Mouse (Mus musculus) liver, postnatal 0 days (tissue): ENCODE results near the gene Kansl2. TPM values are rescaled to one million over a fixed set of nuclear protein-coding genes. Genes with fewer than 3 reads are reported as not detected.

Experiments used
- ATAC-seq: fragments of 200-750 bp; cut with Nextera tagmentation; 2 replicates; pipeline ENCODE4 v1.8.0; 2017; ENCODE audit warnings: mild to moderate bottlenecking, moderate library complexity
- DNase-seq: peaks from one replicate; pipeline ENCODE4 v3.0.0-alpha.2; 2016
- H3K27ac ChIP-seq: fragments of 300-500 bp; sonication (generic); 2 replicates; pipeline ENCODE4 v1.5.1; 2014; ENCODE audit warnings: antibody characterized with exemption, moderate library complexity, mild to moderate bottlenecking, low read depth
- H3K27me3 ChIP-seq: fragments of 300-500 bp; sonication (generic); 2 replicates; pipeline ENCODE4 v1.6.1; 2014; ENCODE audit warnings: low read length, control low read depth, mixed read lengths; ENCODE audit not compliant: insufficient read depth
- H3K36me3 ChIP-seq: fragments of 300-500 bp; sonication (generic); replicated peaks from 2 replicates; pipeline ENCODE4 v1.6.1; 2014; ENCODE audit warnings: mild to moderate bottlenecking, control low read depth, low read length, moderate library complexity, mixed read lengths; ENCODE audit not compliant: insufficient read depth
- H3K4me1 ChIP-seq: fragments of 300-500 bp; sonication (generic); 2 replicates; pipeline ENCODE4 v1.6.1; 2014; ENCODE audit warnings: antibody characterized with exemption, mild to moderate bottlenecking, control low read depth; ENCODE audit not compliant: insufficient read depth
- H3K4me2 ChIP-seq: fragments of 300-500 bp; sonication (generic); 2 replicates; pipeline ENCODE4 v1.6.1; 2014; ENCODE audit warnings: low read depth, mild to moderate bottlenecking, low read length, moderate library complexity, mixed read lengths
- H3K4me3 ChIP-seq: fragments of 300-500 bp; sonication (generic); 2 replicates; pipeline ENCODE4 v1.5.1; 2014; ENCODE audit warnings: low read depth, low read length
- H3K9ac ChIP-seq: fragments of 300-500 bp; sonication (generic); replicated peaks from 2 replicates; pipeline ENCODE4 v1.6.1; 2014; ENCODE audit warnings: mild to moderate bottlenecking, moderate library complexity
- H3K9me3 ChIP-seq: fragments of 300-500 bp; sonication (generic); 2 replicates; pipeline ENCODE4 v1.6.1; 2016; ENCODE audit warnings: mild to moderate bottlenecking, control low read depth, low read length, mixed read lengths
- CTCF ChIP-seq: sonication (generic); IDR thresholded peaks from 2 replicates; pipeline ENCODE4 v1.5.1; 2016; ENCODE audit warnings: antibody characterized with exemption, low read depth
- EP300 ChIP-seq: IDR thresholded peaks from 2 replicates; pipeline ENCODE4 v1.6.1; 2016; ENCODE audit warnings: antibody characterized with exemption, low read depth, mild to moderate bottlenecking
- WGBS: fragments of 180-500 bp; shearing (Covaris S2); extraction: QIAGEN DNeasy Blood & Tissue Kit; methylation state at CpG from one replicate; pipeline ENCODE4 v1.1.7; 2014; ENCODE audit not compliant: insufficient replicate concordance; 5-methylcytosine and 5-hydroxymethylcytosine counted together
- polyA plus RNA-seq: library from polyadenylated mRNA; unstranded; fragments of >200 nt; fragmentation: Nextera tagmentation; extraction: Ambion mirVana; gene quantifications from 2 replicates; pipeline ENCODE4 v1.2.1, GENCODE M21; 2015

The Kansl2 gene
- polyA plus RNA-seq, 1 experiment from 2014 or later: 26.6 TPM

- Histone ChIP-seq H3K9ac (no peak overlapping the region), H3K9me3 (no peaks in the 10 kb centered on the region), H3K4me2 (no peak overlapping the region), H3K36me3 (peaks cover 49% of the 10 kb centered on the region), H3K4me3 (no peak overlapping the region), H3K4me1 (peaks cover 7% of the 10 kb centered on the region), H3K27ac (no peak overlapping the region), H3K27me3 (no peaks in the 10 kb centered on the region)
- peak; percentile 37 for TF ChIP-seq EP300
- no peak for TF ChIP-seq CTCF
- DNase-seq (no peak), ATAC-seq (no peak)
- WGBS: 41% methylated on average over 6 of the region's 6 CpGs
Measured at GRCm38 (mm10) chr15:98541064-98541463, 7.0 kb upstream of the Kansl2 start.

- H3K27ac ChIP-seq: no peak overlapping the region
- H3K9ac ChIP-seq: no peak overlapping the region
- H3K4me3 ChIP-seq: no peak overlapping the region
- no peak for ATAC-seq
- no peak overlapping the region for H3K4me2 ChIP-seq
- WGBS: 76% methylated on average over 4 of the region's 4 CpGs
- peaks cover 21% of the 10 kb centered on the region for H3K36me3 ChIP-seq
- DNase-seq: no peak
- H3K9me3 ChIP-seq: no peaks in the 10 kb centered on the region
- no peak for TF ChIP-seq CTCF
- TF ChIP-seq EP300: no peak
- peaks cover 12% of the 10 kb centered on the region for H3K4me1 ChIP-seq
- H3K27me3 ChIP-seq: no peaks in the 10 kb centered on the region
Measured at GRCm38 (mm10) chr15:98537923-98538322, 3.9 kb upstream of the Kansl2 start.

GRCm38 (mm10) chr15:98536828-98537510, 2.9 kb upstream of the Kansl2 start:
- TF ChIP-seq CTCF (no peak), EP300 (no peak)
- ATAC-seq (no peak), DNase-seq (no peak)
- Histone ChIP-seq H3K36me3 (peaks cover 14% of the 10 kb centered on the region), H3K9me3 (no peaks in the 10 kb centered on the region), H3K27me3 (no peaks in the 10 kb centered on the region), H3K4me3 (no peak overlapping the region), H3K4me1 (peaks cover 20% of the 10 kb centered on the region), H3K4me2 (no peak overlapping the region), H3K9ac (no peak overlapping the region), H3K27ac (no peak overlapping the region)
- 83% methylated on average over 8 of the region's 8 CpGs for WGBS

GRCm38 (mm10) chr15:98535921-98536320, 1.9 kb upstream of the Kansl2 start:
- Histone ChIP-seq H3K9me3 (no peaks in the 10 kb centered on the region), H3K4me1 (peaks cover 20% of the 10 kb centered on the region), H3K36me3 (peaks cover 20% of the 10 kb centered on the region), H3K27me3 (no peaks in the 10 kb centered on the region), H3K9ac (no peak overlapping the region), H3K4me2 (no peak overlapping the region), H3K27ac (no peak overlapping the region), H3K4me3 (no peak overlapping the region)
- WGBS: 83% methylated on average over 4 of the region's 4 CpGs
- TF ChIP-seq EP300 (no peak), CTCF (no peak)
- ATAC-seq: no peak
- no peak for DNase-seq

- no peaks in the 10 kb centered on the region for H3K9me3 ChIP-seq
- H3K36me3 ChIP-seq: peaks cover 34% of the 10 kb centered on the region
- peaks cover 14% of the 10 kb centered on the region for H3K4me1 ChIP-seq
- H3K4me3 ChIP-seq: peak overlapping the region; percentile 73
- no peak for TF ChIP-seq CTCF
- TF ChIP-seq EP300: no peak
- H3K27ac ChIP-seq: peak overlapping the region; percentile 99
- H3K27me3 ChIP-seq: no peaks in the 10 kb centered on the region
- no peak for ATAC-seq
- peak; percentile 33 for DNase-seq
- H3K9ac ChIP-seq: peak overlapping the region; percentile 84
- WGBS: under 1% methylated on average over 18 of the region's 18 CpGs
- peak overlapping the region; percentile 93 for H3K4me2 ChIP-seq
Measured at GRCm38 (mm10) chr15:98533035-98533531, 981 bp downstream of the Kansl2 start.

- Histone ChIP-seq H3K4me1 (peaks cover 14% of the 10 kb centered on the region), H3K27ac (peak overlapping the region; percentile 99), H3K9me3 (no peaks in the 10 kb centered on the region), H3K4me2 (peak overlapping the region; percentile 93), H3K36me3 (peaks cover 41% of the 10 kb centered on the region), H3K4me3 (peak overlapping the region; percentile 73), H3K9ac (peak overlapping the region; percentile 84), H3K27me3 (no peaks in the 10 kb centered on the region)
- no peak for ATAC-seq
- 21% methylated on average over 5 of the region's 5 CpGs for WGBS
- no peak for DNase-seq
- TF ChIP-seq EP300 (no peak), CTCF (no peak)
Measured at GRCm38 (mm10) chr15:98532281-98532680, 1.8 kb downstream of the Kansl2 start.
